Mouse (Mus musculus): ENCODE measurements at regions not wholly inside any gene's neighbourhood (a gene's known extent, or its start where the extent isn't known, plus 50 kb on each side); places are given as distances from the start of the nearest gene placed in this dataset.
A peak's percentile ranks its signal among the peaks of the same experiment; 100 is the strongest.

DNA sequence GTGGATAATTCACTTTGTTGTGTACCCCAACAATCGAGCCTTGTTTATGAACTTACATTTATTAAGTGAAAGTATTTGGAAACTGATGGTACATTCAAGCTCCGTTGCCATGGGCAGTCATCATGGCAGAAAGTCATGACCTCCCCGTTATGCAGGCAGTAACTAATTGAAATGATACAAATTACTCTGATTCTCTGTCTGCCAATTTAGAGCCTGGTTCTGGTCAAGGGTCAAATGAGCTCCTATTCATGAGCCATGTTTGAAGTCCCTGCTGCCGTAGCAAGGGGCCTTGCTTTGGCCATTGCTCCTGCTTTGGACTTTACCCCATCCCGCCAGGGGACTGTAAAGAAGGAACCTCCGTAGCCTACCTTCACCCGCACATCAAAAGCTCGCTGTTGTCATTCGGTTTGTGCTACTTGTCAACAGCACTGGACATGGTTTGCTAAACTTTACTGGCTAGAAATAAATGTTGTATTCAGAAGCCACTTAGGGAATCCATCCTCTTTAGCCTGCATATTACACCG lies 152.8 kb upstream of the Foxd3 start:
- no peak for DNase-seq

DNA sequence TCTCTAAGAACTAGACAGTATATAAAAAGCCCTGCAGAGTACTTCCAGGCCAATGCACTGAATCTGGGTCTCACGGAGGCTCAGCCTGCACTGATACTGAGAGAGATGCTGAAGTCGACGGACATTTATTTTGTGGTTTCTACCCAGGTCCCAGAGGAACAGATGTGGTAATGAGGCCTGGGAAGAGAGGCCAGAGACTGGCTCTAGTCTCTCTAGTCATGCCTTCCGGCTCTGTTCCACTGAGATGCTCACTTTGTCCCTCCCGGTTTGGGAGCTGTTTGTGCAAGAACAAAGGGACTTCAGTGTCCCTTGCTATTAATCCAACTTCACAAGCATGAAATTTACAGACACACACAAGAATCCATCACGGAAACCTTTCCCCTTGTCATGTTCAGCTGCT lies 144.1 kb upstream of the Foxd3 start:
- DNase-seq = no peak

DNA sequence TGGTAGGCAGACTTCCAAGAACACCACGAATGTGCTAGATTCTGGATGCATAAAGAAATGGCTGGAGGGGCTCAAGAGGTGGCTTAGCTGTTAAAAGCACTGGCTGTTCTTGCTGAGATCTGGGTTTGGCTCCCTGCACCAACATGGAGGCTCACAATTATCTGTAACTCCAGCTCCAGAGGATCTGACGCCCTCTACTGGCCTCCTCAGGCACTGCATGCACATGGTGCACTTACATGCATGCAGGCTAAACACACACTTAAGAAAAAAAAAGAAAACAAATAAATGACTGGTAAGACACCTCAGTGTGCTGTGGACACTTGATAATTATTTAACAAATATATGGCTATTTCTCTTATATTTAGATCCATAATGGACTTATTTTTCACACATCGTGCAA lies 139.2 kb upstream of the Foxd3 start:
- DNase-seq = no peak

DNA sequence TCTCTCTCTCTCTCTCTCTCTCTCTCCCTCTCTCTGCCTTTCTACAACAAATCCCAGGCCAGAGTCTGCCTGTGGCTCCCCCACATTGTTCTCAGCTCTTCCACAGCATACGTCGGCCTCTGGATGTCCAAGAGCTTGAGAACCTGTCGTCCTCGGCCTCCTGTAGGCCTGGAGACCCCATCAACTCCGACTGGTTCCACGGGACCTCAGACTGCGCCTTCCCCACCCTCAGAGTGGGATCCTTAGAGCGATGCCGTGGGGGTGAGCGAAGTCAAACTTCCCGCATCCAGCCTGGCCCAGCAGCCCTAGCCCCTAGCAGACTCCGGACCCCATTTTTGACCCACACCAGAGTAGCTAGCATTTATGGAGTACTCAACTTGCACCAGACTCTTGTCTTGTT lies 128.7 kb upstream of the Foxd3 start:
- no peak for DNase-seq

DNA sequence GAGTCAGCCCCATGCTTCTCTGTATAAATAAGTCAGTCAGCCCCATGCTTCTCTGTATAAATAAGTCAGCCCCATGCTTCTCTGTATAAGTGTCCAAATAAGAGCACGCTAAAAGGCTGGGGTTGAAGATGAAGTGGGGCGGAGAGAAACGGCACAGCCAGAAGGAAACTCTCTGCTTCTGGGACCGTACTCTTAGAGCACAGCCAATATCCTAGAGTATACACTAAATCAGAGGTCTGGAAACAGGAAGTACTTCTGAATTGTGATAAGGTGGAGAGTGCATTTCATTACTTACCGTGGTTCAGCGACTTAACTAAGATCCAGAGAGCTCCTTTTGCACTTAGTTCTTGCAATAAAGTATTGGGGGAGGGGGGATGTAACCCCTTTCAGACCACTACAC lies 112.1 kb upstream of the Foxd3 start:
- DNase-seq = no peak

DNA sequence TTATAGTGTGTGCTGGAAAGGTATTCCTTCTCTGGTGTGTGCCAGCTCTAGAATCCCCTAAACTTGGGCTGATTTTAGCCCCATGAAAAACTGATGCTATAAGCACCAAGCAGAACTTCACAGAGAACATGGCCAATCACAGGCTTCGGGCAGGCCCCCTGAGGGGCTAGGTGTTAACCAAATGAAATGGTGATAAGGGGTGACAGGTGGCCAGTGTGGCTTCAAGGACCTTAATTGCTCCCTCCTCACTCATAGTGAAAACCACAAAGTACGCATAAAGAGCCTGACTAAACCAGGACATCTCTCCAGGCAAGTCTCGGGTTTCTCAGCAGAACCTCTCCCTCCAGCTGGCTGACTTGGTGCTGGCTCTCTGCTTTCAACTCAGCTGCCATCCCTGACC lies 110.4 kb upstream of the Foxd3 start:
- DNase-seq = no peak

DNA sequence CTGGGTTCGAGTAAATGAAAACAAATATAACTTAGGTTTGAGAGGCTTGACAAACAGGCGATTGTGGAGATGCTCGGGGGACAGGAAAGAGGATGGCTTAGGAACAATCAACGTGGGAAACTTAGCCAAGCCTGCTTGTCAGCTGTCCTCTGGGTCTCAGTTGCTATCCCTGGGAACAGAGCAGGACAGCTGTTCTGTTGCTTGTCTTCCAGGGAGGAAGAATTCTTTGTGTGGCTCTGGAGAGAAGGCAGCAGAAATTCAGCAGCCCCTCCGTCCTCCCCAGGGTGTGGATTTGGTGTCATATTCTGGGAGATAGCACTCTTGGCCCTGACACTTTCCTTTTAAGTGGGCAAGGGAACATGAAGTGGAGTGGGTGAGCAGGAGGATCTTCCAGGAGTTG lies 98.1 kb upstream of the Foxd3 start:
- DNase-seq = no peak

DNA sequence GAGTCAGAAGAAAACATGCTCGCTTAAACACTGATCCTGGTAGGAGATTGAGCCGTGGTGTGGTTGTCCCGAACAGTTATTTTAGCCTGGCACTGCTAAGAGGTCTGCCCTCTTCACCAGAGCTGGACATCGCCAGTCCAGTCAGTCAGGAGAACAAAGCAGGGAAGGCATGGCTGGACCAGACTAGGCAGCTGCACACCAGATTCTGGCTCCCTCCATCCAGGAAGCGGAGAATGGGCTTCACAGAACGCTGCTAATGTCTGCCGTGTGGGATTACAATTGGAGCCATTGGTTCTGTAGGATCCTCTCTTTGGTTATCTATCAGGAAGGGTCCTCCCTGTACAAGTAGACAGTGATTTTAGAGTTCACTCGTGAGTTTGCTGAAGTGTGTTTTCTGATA lies 95.5 kb upstream of the Foxd3 start:
- no peak for DNase-seq

DNA sequence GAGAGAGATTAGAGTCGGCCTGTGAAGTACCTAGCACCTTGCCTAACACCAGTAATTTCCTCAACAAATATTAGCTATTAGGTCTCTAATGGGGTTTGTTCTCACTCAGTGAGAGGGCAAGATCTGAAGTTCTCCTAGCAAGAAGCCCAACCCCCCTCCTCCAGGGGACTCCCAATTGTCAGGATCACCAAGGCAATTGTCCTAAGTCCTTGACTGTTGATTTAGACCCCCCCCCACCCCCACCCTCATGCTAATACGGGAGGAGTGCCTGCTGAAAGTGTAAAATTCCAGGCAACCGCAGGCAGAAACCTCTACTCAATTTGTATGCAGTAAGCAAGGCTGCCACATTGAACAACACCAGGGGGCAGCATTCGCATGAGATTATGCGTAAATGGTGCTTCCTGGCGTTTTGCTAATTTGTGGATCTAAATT lies 94.6 kb upstream of the Foxd3 start:
- peak; percentile 31 to 62 for DNase-seq

DNA sequence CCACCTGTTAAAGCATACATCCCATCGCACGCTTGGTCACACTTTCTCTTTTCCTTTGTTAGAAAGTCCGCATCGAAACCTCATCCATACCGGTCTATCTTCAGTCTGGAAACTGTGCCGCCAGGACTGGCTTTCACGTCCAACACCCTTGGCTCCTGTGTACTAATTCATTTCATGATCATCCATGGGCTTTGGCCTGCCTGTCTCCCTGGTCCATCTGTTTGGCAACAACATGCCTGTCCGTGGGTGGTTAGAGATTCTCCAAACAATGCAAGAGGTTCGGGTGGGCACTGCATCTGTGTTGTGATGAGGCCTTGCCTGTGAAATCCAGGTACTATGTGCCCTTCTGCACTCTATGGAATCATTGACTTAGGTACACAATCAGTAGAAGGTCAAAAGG lies 90.7 kb upstream of the Foxd3 start:
- no peak for DNase-seq

DNA sequence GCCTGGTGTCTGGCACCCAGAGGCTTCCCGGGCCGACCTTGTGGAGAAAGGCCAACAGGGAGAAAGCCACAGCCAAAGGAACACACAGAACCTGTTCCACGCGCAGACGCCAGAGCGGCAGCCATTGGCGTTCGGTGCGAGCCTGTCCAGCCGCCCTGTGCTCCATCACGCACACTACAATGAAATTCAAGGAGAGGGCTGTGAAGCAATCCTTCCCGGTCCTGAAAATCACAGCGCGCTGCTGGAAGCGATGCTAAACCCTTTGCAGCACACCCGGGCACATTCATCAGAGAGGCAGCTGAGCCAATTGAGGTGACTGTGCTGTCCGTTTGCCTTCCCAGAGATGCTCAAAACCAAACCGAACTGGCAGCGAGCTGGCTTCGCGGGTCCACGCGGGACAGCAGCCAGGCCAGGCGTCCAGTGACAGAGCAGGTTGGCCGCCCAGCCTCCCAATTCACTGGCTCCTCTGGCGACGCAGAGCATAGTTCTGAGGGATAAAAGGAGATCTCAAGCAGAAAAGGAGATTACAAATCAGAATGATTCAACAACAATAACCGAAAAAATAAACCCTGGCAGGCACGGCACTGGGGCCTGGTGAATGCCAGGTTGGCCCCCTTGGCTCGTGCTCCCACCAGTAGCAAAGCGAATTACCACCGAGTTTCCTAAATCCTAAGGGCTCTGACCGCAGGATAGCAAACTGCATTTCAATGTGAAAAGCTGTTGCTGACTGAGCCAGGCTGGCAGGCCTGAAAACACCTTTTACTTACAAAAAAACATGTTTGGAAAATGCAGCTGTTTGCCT lies 83.1 kb upstream of the Foxd3 start:
- DNase-seq = peak in 1 of 2 experiments; percentile 7

DNA sequence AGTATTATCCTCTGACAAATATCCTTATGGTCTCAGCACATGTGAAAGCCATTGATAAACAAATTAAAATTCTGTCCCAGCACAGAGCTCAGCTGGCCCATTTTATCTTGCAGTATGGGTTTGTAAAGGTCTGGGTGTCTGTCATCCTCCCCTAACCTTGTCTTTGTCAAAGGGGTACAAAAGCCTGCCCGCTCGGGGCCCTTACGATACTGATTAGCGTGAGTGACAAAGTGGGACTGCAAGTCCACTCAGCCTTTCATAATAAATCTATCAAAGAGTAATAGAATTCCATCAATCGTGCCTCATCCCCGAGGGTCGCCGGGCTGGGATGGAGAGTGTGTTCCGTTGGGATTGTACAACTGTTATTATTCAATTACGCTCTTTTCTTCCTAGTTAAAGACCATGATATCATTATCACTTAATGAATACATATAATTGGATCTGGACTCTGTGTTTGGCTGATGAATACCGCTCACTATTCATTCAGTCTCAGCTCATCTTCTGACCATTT lies 82.0 kb upstream of the Foxd3 start:
- no peak for DNase-seq

DNA sequence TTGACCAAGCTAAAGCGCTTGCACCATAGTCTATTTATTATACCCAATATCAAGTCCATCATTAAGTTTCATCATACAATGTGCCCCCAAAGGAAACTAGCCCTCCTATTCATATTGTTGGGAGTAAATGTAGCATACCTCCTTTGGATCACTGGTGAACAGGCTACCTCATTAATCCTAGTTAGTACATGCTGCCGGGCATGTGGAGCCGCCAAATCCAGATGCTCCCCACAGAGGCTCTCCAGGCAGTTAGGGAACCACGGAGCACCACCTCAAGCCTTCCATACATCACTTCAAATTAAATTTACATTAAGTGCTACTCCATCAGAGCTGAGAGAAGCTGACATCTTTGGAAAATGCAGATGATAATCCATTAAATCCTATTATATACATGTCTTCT lies 81.1 kb upstream of the Foxd3 start:
- DNase-seq = no peak

DNA sequence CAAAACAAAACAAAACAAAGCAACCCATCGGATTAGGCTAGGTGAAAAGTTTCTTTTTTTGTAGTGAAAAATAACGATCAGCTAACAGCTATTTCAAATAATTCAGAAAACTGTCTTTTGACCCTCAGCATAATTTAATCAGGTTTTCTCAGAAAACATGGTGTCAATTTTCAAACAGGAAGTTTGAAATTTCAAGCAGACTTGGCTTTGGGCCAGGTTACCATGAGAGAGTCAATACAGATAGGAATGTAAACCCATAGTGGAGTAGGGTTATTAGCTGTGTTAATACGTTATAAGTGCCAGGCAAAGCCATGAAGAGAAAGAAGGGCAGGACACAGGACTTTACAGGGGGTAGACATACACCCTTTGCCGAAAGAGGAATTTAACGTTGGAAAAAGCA lies 58.3 kb upstream of the Foxd3 start:
- DNase-seq = peak in 1 of 2 experiments; percentile 2

DNA sequence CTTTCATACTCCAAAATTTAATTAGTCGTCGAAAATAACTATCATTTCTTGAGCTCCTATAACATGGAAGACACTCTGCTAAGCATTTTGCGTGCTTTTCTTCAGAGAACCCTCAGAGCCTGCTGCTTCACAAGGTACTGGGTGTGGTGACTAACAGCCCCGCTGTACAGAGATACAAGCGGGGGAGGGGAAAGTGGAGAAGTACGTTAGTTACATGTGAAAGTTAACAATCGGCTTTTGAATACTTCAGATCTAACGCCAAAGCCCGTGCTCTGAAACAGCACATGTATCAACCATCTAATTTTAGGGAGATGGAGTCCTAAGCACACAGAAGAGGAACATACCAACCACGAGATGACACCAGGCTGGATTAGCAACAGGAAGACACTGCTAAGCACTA lies 55.4 kb upstream of the Foxd3 start:
- DNase-seq = no peak

DNA sequence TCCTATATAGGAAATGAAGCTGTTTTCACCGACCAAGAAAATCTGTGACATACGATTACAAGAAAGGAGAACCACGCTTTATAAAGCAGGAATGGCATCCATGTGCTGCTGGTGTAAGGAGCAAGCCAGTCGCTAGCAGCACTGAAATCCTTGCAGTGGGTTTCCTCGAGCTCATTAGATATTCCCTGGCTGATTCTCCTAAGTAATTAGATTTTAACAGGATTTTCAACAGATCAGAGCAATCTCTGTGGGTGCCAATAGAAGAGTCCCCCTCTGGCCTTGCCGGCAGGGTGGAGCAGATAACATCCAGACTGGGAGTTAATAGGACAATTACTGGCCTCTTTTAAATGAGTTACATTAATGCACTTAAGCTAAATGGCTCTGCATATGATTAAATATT lies 54.6 kb upstream of the Foxd3 start:
- no peak for DNase-seq
